Mouse (Mus musculus) spleen, adult 12 weeks (tissue): ENCODE results near the gene Anxa6.

Experiments used
- DNase-seq: peaks from one replicate; pipeline ENCODE4 v3.0.0; 2022; ENCODE audit warnings: low spot score

The Anxa6 gene

GRCm38 (mm10) chr11:55028509-55028908 is 4.7 kb downstream of the Anxa6 start:
- no peak for DNase-seq

DNA sequence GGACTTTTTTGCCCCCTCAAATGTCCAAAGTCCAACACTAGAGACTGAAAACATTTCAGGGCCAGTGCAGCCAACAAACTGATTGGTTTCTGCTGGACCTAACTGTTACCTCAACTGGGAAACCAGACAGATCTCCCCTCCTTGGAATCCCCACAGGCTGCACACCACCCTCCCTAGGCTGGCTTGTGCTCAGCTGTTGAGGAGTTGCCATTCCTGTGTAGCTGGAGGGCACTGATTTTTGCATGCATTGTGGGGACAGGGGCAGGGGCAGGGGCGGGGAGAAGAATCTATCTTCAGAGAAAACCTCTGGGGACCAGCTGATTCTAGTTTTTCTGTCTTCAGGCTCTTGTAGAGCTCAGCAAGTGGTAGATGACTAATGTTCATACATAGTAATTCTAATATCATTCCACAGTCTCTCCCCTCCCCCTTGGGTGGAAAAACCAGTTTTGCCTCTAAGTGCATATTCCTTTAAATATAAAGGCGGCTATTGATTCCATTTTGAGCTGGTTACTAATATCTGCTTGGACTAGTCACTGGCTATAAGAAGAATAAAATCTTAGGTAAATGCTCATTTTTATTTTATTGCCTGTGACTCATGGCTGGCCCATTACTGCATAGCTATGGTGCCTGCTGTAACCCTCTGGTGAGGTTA is 5.9 kb downstream of the Anxa6 start:
- no peak for DNase-seq

DNA sequence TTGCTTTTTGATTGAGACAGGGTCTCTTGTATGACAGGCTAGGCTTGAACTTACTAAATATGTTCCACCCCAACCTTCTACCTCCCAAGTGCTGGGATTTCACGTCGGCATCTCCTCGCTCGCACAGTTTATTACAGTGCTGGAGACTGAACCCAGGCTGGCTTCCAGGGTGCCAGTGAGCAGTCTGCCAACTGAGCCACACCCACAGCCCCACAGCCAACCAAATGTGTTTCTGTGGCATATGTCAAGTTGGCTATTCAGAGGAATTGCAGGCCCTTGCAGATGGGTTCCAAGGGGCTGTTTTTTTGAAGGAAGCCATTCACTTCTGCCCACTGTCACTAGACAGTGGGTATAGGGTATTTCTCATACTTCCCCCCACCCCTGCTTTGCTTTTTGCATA is 7.3 kb downstream of the Anxa6 start:
- no peak for DNase-seq

DNA sequence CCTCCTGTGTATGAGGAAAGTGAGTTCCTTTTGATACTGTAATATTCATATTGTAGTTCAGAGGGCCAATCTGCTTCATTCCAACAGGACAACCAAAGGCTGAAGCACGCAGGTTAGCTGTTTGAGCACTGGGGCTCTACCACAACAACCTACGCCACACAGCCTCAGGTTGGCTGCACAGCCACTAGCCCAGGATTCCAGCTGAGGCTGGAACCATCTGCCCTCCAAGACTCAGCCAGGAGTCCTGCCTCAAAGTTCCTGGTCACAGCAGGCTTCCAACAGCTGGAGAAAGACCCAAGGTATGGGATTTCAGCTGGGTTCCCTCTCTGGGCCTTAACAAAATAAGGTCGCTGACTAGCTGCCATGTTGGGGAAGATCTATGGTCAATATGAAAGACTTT is 9.7 kb downstream of the Anxa6 start:
- no peak for DNase-seq

DNA sequence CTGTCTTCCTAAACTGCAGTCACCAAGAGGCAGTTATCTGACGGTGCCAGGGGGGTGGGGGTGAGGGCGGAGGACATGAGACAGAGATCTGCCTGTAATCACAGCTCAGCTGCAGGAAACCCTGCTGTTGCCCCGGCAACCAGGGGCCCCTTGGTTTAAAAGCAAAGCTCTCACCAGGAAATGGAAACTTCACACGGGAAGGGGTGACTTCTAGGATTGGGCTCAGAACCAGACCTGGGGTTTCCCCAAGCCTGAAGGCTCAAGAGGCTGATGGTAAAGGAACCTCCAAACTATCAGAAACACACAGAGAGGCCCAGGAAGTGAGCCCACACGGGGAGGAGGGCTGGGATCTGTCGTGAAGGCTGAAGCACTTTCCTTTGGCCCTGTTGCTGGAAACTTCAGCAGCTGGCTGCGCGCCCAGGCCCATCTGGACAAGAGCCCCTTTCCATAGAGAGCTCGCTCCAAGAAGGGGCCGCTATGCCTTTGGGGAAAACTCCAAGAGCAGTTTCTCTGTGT is 10.1 kb downstream of the Anxa6 start:
- DNase-seq = peak; percentile 68

DNA sequence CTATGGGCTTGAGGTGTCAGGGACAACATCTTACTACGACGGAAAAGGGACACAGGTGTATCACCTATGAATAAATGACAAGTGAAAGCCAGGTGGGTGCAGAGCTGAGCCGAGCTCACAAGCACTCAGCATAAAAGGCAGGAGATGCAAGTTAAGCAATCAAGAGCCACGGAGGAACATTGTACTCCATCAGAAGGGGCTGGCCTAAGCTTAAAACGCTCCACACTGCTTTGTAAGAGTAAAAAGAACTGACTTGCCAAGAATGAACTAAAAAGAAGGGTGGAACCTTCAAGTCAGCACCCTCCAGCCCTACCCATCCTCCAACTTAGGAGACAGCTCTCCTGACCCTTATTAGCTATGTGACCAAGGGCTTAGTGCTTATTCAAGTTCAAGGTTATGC is 10.7 kb downstream of the Anxa6 start:
- no peak for DNase-seq

DNA sequence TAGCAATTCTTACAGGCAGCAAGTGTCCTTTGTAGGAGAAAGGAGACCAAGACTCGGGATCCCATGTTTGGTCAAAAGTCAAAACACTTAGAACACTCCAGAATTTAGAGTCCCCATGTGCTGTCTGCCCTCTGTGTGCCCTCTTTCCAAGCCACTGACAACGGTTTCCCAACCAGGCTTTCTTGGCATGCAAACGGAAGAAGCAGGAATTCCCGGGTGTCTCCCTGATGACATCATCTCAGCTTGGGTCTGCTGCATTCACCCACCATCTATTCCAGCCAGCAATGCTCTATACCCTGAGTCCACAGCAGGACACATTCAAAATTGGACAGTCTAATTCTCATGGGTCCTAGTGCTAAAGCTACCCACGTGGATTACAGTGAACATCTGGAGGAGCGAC is 11.4 kb downstream of the Anxa6 start:
- DNase-seq = no peak

GRCm38 (mm10) chr11:55021458-55021857 is 11.8 kb downstream of the Anxa6 start:
- DNase-seq = no peak

DNA sequence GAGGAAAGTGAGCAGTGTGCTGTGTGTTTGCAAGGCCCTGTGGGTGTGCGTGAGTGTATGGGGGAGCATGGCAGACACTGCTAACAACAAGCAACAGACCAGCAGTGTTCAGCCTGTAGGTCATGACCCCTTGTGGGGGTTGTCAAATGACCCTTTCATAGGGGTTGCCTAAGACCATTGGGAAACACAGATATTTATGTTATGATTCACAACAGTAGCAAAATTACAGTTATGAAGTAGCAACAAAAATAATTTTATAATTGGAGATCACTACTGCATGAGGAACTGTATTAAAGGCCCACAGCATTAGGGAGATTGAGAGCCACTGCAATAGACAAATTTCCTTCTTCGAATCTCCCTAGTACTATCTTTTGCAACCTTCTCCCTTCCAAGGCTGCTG is 13.5 kb downstream of the Anxa6 start:
- DNase-seq = no peak

DNA sequence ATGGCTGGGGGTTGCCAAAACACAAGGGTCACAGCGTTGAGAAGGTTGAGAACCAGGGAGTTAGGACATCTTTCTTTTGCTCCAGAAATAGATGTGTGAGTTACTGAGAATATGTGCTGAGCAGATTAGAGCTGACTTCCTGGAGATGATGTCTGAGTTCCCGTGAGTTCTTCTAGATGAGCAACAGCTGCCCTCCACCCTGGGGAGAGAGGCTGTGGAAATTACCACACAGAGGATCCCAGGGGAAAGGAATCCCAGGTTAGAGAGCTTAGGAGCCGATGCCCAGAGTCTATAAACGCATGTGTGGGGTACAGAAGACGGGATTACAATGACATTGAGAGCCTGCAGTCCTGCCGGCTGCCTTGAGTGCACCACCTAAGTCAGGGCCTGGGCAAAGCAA is 15.2 kb downstream of the Anxa6 start:
- no peak for DNase-seq

GRCm38 (mm10) chr11:55017201-55017600 is 16.0 kb downstream of the Anxa6 start:
- no peak for DNase-seq

DNA sequence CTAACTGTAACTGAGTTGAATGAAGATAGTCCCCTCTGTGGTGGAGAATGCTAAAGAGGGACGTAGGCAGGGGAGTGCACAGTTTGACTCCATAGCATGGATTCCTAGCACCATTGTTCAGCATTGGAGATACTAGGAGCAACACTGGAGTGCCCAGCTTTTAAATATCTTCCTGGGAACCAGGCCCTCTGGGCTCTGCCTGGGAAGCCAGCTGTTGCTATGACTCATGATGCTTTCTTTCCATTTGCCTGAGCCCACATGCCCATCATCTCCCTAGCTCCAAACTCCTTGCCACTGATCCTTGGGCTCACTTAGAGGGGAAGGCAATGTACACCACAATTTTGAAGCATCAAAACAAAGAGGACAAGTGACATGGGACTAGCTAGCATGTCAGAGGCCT is 16.5 kb downstream of the Anxa6 start:
- DNase-seq = no peak

DNA sequence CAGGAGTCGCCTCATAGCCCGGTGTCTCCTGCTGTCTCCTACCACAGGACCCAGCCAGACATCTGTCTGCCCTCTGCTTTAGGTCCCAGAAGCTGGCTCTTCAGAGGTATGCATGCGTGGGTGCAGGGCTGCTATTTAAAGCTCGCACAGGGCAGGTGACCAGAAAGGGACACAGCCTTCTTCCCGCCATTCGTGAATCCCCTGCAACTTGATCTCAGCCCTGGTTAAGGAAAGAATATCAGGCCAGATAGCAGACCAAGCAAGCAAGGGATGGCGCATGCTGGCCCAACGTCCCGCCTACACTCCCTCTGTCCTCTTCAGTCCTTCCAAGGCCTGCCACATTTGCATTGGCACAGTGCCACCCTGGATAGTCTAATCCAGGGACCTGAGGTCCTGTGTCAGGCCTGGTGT is 17.4 kb downstream of the Anxa6 start:
- DNase-seq = no peak

DNA sequence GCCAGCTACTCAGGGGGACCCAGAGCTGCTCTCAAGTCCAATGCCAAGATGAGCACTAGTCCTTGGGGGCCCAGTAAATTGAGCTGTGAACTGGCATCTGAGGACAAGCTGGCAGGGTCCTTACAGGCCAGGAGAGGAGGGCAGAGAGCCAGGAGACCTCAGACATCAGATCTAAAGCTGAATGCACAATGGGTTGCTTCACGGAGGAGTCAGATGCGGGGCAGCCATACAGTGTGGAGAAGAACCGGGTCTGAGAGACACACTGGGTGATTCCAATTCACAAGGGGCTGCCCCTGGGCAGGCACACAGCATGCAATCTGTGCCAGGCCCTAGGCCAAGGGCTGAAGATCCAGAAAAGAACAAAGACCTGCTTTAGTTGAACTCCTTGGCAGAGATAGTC is 18.0 kb downstream of the Anxa6 start:
- no peak for DNase-seq

DNA sequence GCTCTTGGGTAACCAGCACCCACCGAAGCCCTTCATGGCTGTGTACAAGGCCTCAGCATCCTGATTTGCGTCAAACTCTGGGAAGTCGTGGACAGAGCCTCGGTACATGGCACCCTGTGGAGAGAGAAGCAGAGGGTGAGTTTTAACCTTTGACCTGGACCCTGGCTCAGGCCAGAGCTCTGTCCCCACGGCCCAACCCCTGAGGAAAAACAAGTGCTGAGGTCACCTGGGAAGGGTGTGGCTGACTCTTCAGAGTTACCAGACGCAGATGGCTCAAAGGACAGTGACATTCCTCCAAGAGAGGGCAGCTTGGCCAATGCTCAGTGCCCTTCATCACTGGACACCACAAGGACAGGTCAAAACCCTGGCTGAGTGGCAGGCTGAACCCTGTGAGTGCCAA is 19.4 kb downstream of the Anxa6 start:
- DNase-seq = no peak

DNA sequence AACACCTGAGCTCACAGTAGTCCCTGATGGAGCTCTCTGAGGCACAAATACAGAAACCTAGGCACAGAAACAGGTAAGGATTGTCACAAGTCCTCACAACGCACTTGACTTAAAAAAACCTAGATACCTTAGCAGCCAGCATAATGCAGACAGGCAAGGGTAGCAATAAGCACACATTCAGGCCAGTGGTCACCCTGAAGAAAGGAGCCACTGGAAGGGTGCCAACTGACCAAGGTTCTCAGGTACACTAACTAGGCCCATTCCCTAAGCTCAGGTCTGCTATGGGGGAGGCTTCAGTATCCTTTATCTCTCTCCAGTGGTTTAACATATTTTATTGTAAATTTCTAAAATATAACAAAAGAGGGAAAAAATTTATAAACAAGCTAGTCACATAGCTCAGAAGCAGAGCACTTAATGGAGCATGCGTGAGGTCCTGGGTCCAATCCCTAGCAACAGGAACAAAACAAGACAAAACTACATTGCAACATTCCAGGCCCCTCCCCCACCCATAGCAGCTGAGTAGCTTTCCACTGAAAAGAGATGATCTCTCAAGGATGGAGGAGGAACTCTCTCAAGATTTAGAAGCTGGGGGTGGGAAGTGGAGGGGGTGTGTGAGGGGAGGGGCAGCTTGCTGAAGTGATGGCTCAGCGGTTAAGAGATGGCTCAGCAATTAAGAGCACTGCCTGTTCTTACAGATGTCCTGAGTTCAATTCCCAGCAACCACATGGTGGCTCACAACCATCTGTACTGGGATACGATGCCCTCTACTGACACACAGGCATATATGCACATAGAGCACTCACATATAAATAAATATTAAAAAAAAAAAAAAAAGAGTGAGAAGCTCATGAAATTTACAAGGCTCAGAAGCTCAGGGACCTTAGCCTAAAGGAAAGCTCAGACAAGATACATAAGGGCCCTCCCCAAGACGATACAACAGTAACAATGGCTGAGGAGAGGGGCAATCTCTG is 20.4 kb downstream of the Anxa6 start:
- DNase-seq = no peak

DNA sequence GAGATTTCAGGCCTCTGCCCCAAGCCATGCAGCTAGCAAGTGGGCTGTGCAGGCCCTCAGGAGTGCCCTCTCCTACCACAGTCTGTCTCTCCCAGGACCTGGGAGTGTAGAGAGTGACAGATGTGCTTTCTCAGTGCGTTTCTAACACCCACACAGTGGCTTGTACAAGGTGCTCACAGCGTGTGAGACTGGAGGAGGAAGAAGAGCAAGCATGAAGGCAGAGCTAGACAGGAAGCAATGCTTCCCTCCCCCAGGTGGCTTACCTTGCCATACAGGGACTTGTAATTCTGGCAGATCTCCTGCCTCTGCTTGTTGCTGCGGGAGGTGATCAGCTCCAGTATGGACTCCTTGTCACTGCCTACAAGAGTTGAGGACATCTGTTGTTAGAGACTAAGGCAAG is 21.8 kb downstream of the Anxa6 start:
- DNase-seq = no peak

DNA sequence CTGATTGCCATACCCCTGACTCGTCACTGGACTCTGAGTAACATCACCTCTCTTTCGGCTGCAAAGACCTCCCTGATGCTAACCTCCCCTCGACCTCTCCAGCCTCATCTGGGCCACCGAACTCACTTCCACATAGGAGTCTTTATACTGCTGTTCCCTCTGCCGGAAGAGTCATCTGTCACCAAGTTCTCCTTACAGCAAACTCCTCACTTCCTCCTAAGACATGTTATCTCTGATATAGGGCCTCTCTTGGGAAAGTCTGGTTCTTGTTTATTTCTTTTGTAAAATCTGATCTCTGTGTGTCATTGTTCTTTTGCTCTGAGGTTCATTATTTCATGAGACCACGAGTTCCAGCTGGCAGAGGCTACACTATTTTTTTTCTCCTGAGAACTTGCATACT is 25.0 kb downstream of the Anxa6 start:
- DNase-seq = no peak

DNA sequence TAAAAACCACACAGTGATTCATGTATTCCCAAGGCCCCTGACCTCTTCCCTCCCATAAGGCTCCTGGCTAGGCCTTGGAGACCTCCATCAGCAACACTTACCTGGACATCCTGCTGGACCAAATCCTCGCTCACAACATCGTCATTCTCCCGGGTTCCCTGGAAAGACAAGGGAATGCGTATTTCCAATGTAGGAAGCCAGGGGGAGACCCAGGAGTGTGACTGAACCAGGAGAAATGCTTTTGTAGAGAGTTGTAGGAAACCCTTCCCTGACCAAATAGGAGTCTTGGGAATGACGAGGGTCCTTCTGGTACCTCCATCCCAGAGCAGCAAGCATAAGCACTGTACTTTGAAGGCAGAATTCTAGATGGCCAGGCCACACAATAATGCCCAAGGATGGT is 27.6 kb downstream of the Anxa6 start:
- DNase-seq = no peak

DNA sequence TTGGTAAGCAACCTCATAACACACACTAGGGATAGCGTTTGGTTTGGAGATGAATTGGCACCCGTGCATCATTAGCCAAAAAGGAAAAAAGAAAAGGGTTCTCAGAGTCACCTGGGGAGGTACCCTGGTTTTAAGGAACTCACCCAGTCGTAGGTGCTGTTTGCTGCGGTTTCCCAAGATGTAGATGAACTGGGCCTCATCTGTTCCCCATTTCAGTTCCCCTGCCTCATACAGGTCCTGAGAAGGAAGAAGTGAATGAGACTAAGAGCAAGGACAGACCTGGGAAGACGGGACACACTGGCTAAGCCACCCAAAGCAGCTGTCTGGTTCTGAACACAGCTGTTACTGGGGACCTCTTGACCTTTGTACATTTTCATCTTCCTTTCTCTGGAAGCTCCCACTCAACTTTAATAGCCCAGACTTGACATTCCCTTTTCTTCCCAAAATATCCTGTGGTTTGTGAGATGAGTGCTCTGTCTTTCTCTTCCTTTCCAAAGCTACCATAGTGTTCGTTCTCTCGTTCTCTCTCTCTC is 28.2 kb downstream of the Anxa6 start:
- DNase-seq = no peak

- no peak for DNase-seq
These were observed 34.5 kb downstream of the Anxa6 start for GRCm38 (mm10) chr11:54998708-54999107.

DNA sequence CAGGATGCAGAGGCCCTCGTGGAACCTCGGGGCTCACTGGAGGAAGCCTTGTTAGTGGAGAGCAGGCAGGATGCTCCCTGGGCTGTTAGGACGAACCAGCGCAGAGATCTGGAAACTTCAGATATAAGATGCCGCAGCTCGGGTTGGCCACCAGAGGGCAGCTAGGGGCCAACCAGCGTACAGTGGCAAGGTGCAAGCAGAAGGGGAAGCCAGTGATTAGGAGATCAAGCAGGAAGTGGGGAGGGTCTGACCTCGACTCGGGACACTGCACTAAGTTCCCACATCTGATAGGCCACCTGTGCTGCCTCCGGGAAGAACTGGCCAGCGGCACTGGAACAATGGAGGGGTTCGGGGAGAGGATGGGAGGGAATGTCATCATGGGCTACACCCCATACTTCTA is 35.0 kb downstream of the Anxa6 start:
- DNase-seq = peak; percentile 31

- no peak for DNase-seq
These were observed 37.1 kb downstream of the Anxa6 start for GRCm38 (mm10) chr11:54996176-54996575.
